ENCODE assay signal across 32 mouse cellular contexts in genomic region chr5:16991518-16991917, GRCm38 (mm10).
"Had no signal": no experiment of that assay in that cellular context is flagged by ENCODE, and none has a peak within 500 bp of the region (broad histone marks: within the 10 kb centered on the region; RNA-seq: fewer than 3 reads in every experiment).

No protein-coding gene starts in this region.

- DNase-seq: heart, postnatal 10 days; heart, postnatal 14 days; heart, postnatal 36 days; heart, postnatal 4 days; kidney, adult 11 months; kidney, adult 18-20 months; kidney, adult 2 months; kidney, adult 8-10 months; kidney, adult 9 months; kidney, postnatal 10 days; kidney, postnatal 14 days; kidney, postnatal 25 days; kidney, postnatal 36 days; kidney, postnatal 4 days; layer of hippocampus, adult 9-11 months; layer of hippocampus, postnatal 36 days had no signal

- H3K27me3 ChIP-seq: heart, embryonic 15.5 days; hindbrain, embryonic 12.5 days; hindbrain, embryonic 13.5 days; hindbrain, embryonic 15.5 days; intestine, embryonic 15.5 days; kidney, embryonic 15.5 days had no signal

- ATAC-seq: hindbrain, embryonic 16.5 days; hindbrain, postnatal 0 days; inflammation-experienced regulatory T-cells, adult 6 months; intestine, embryonic 15.5 days; intestine, embryonic 16.5 days; intestine, postnatal 0 days had no signal

- H3K4me2 ChIP-seq: heart, embryonic 15.5 days; hindbrain, embryonic 12.5 days; hindbrain, embryonic 13.5 days; hindbrain, embryonic 14.5 days; hindbrain, embryonic 15.5 days; intestine, embryonic 15.5 days; kidney, embryonic 15.5 days had no signal

- H3K9ac ChIP-seq: heart, embryonic 15.5 days; hindbrain, embryonic 12.5 days; hindbrain, embryonic 13.5 days; hindbrain, embryonic 14.5 days; hindbrain, embryonic 15.5 days; intestine, embryonic 15.5 days; kidney, embryonic 15.5 days had no signal

- H3K4me1 ChIP-seq: heart, embryonic 15.5 days; hindbrain, embryonic 10.5 days; hindbrain, embryonic 12.5 days; hindbrain, embryonic 13.5 days; hindbrain, embryonic 15.5 days; intestine, embryonic 15.5 days; kidney, embryonic 15.5 days had no signal

- H3K4me3 ChIP-seq: heart, embryonic 15.5 days; hindbrain, embryonic 10.5 days; hindbrain, embryonic 12.5 days; hindbrain, embryonic 13.5 days; hindbrain, embryonic 15.5 days; intestine, embryonic 15.5 days; kidney, embryonic 15.5 days; layer of hippocampus, adult 2 months; left cerebral cortex, adult 2 months had no signal

- H3K9me3 ChIP-seq: heart, embryonic 15.5 days; hindbrain, embryonic 12.5 days; hindbrain, embryonic 13.5 days; hindbrain, embryonic 15.5 days; intestine, embryonic 15.5 days; kidney, embryonic 15.5 days had no signal

- H3K27ac ChIP-seq: heart, embryonic 15.5 days; hindbrain, embryonic 10.5 days; hindbrain, embryonic 12.5 days; hindbrain, embryonic 13.5 days; hindbrain, embryonic 14.5 days; hindbrain, embryonic 15.5 days; hindbrain, postnatal 0 days; intestine, embryonic 15.5 days; kidney, embryonic 15.5 days; kidney, postnatal 0 days; layer of hippocampus, adult 2 months; left cerebral cortex, adult 2 months had no signal

- H3K36me3 ChIP-seq: heart, embryonic 15.5 days; hindbrain, embryonic 10.5 days; hindbrain, embryonic 12.5 days; hindbrain, embryonic 13.5 days; hindbrain, embryonic 15.5 days; intestine, embryonic 15.5 days; kidney, embryonic 15.5 days had no signal
